ENCODE assay signal across 1 mouse cellular context in the genomic region with DNA sequence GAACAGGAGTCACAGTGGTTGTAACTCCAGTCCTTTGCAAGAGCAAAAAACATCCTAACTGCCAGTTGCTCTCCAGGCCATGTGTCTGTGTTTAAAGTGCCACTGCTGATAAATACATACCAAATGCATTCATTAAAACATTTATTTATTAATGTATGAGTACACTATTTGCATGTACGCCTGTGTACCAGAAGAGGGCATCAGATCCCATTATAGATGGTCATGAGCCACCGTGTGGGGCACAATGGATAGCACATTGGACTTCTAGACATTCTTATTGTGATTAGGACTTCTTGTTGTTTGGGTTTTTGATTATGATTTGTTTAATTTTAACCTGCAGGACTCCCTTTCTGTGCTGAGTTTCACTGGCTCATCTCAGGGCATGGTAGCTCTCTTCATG.
TF ChIP-seq lines count a peak whose summit lies in the region.

No protein-coding gene starts in this region.

TF ChIP-seq in CH12.LX, 34 proteins besides CTCF, POLR2A, EP300 and RAD21:
- TF ChIP-seq SMC3 (IDR thresholded peaks at IDR 0.05; ENCODE audit: low read depth, low read length): peak; percentile 81
- no peak for TF ChIP-seq TCF12 (IDR thresholded peaks at IDR 0.05; ENCODE audit: low read depth, low read length)
- no peak for TF ChIP-seq MXI1 (IDR thresholded peaks at IDR 0.05; ENCODE audit: low read depth, low read length)
- TF ChIP-seq ZC3H11A (IDR thresholded peaks at IDR 0.05; ENCODE audit: low read depth, low read length): peak; percentile 74
- no peak for TF ChIP-seq MEF2A (IDR thresholded peaks at IDR 0.05; ENCODE audit: borderline replicate concordance, low read depth, low read length)
- TF ChIP-seq KAT2A (IDR thresholded peaks at IDR 0.05; ENCODE audit: insufficient replicate concordance, low read length): no peak
- no peak for TF ChIP-seq JUND (conservative IDR thresholded peaks at IDR 0.05; ENCODE audit: low read depth, low read length)
- TF ChIP-seq SIN3A (IDR thresholded peaks at IDR 0.05; ENCODE audit: low read length): no peak
- no peak for TF ChIP-seq POLR2AphosphoS2 (IDR thresholded peaks at IDR 0.05; ENCODE audit: low read depth, low read length)
